In the genomic region with DNA sequence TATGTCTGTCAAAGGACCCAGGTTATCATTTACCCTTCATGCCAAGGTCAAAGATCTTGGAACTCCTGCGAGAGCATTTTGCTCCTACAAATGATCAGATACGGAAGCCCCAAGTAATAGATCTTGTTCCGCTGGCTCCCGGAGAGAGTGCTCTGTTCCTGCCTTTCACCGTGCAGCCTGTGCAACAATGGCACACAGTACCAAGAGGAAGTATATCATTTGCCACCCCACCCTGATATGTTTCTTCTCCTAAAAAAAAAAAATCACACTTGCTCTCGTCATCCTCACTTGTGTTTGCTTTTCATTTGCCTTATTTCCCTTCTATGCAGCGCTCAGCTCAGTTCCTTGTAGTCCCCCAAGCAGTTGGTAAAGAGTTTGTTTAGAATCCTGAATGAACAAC, we compare ENCODE assay signal across 21 mouse cellular contexts. TPM values are rescaled to one million over a fixed set of nuclear protein-coding genes. Genes with fewer than 3 reads are reported as not detected.
DNase-seq lines count a peak whose midpoint lies in the region; ATAC-seq and TF ChIP-seq lines count a peak whose summit lies in the region.
"Had no signal": no experiment of that assay in that cellular context is flagged by ENCODE, and none has a peak within 500 bp of the region (broad histone marks: within the 10 kb centered on the region; RNA-seq: fewer than 3 reads in every experiment).

No protein-coding gene starts in this region.

- 0 out of 2 replicates have a peak overlapping the region, but pooled peaks have one; percentile 29 for H3K27ac ChIP-seq in heart, embryonic 11.5 days (ENCODE audit: low read depth, low read length)
- H3K27ac ChIP-seq in kidney, postnatal 0 days: peak overlapping the region; percentile 66; the same call in 1 of the 2 replicates
- peak overlapping the region; percentile 74 for H3K27ac ChIP-seq in brown adipose tissue, adult 24 weeks (replicated peaks; ENCODE audit: low read depth, low read length)
- no peak overlapping the region for H3K27ac ChIP-seq in midbrain, embryonic 15.5 days
- H3K27ac ChIP-seq: forebrain, embryonic 13.5 days; heart, embryonic 15.5 days; hindbrain, embryonic 14.5 days; layer of hippocampus, adult 2 months; liver, embryonic 14.5 days; neural tube, embryonic 13.5 days had no signal

- no peaks in the 10 kb centered on the region for H3K27me3 ChIP-seq in heart, embryonic 11.5 days (ENCODE audit: control insufficient read depth, insufficient read depth, low read length)
- H3K27me3 ChIP-seq in kidney, postnatal 0 days (ENCODE audit: insufficient read depth, low read length): no peaks in the 10 kb centered on the region
- no peaks in the 10 kb centered on the region; the same call in 1 of the 2 replicates for H3K27me3 ChIP-seq in midbrain, embryonic 15.5 days (replicated peaks)
- H3K27me3 ChIP-seq: heart, embryonic 15.5 days; neural tube, embryonic 13.5 days had no signal

- no peak for TF ChIP-seq CTCF in kidney, postnatal 0 days (IDR thresholded peaks at IDR 0.05; ENCODE audit: low read depth)

- no peak for ATAC-seq in heart, embryonic 11.5 days (replicated peaks; ENCODE audit: insufficient number of reproducible peaks, low FRiP score, low TSS enrichment)
- no peak for ATAC-seq in kidney, postnatal 0 days (replicated peaks; ENCODE audit: low FRiP score, low read depth)
- peak; percentile 56 for ATAC-seq in megakaryocyte, adult 5-6 weeks (ENCODE audit: poor library complexity, severe bottlenecking)
- no peak for ATAC-seq in midbrain, embryonic 15.5 days (replicated peaks)
- ATAC-seq: forebrain, embryonic 13.5 days; inflammation-experienced regulatory T-cells, adult 6 months had no signal

- H3K9ac ChIP-seq in heart, embryonic 11.5 days (ENCODE audit: low read depth, low read length): no peak overlapping the region
- H3K9ac ChIP-seq in kidney, postnatal 0 days (ENCODE audit: low read depth, low read length): no peak overlapping the region
- H3K9ac ChIP-seq in midbrain, embryonic 15.5 days: no peak overlapping the region
- H3K9ac ChIP-seq: forebrain, embryonic 13.5 days; heart, embryonic 15.5 days; hindbrain, embryonic 14.5 days; liver, embryonic 14.5 days; neural tube, embryonic 13.5 days had no signal

- intact Hi-C loops in heart, postnatal 25 days (cut with DNase I): loop anchor here (5.0 kb wide), 1 partner anchor 145 kb away; no protein-coding TSS in a partner anchor

- 64% methylated on average over 7 of the region's 7 CpGs for WGBS in heart, embryonic 11.5 days (ENCODE audit: insufficient replicate concordance)
- WGBS in kidney, postnatal 0 days: 59% methylated on average over 7 of the region's 7 CpGs
- 88% methylated on average over 7 of the region's 7 CpGs for WGBS in midbrain, embryonic 15.5 days

- peaks cover 8% of the 10 kb centered on the region; the same call in 1 of the 2 replicates for H3K36me3 ChIP-seq in heart, embryonic 11.5 days (ENCODE audit: control insufficient read depth, insufficient read depth, low read length)
- peaks cover 25% of the 10 kb centered on the region for H3K36me3 ChIP-seq in kidney, postnatal 0 days (ENCODE audit: insufficient read depth, low read length)
- H3K36me3 ChIP-seq in midbrain, embryonic 15.5 days (replicated peaks): no peaks in the 10 kb centered on the region
- H3K36me3 ChIP-seq: neural tube, embryonic 13.5 days had no signal

- H3K4me2 ChIP-seq in heart, embryonic 11.5 days: no peak overlapping the region
- H3K4me2 ChIP-seq in kidney, postnatal 0 days (ENCODE audit: low read length): no peak overlapping the region
- H3K4me2 ChIP-seq in midbrain, embryonic 15.5 days: no peak overlapping the region
- H3K4me2 ChIP-seq: forebrain, embryonic 13.5 days; heart, embryonic 15.5 days; hindbrain, embryonic 14.5 days; neural tube, embryonic 13.5 days had no signal

- H3K4me3 ChIP-seq in heart, embryonic 11.5 days (ENCODE audit: low read depth, low read length): no peak overlapping the region
- no peak overlapping the region for H3K4me3 ChIP-seq in kidney, postnatal 0 days (replicated peaks; ENCODE audit: low read depth, low read length)
- peak overlapping the region; percentile 9; the same call in 1 of the 2 replicates for H3K4me3 ChIP-seq in brown adipose tissue, adult 24 weeks (ENCODE audit: insufficient read depth, low read depth, low read length)
- H3K4me3 ChIP-seq in midbrain, embryonic 15.5 days: no peak overlapping the region
- H3K4me3 ChIP-seq: forebrain, embryonic 13.5 days; heart, embryonic 15.5 days; layer of hippocampus, adult 2 months; myocyte; neural tube, embryonic 13.5 days had no signal

- no peak for DNase-seq in heart, postnatal 25 days (ENCODE audit: low spot score)
- no peak for DNase-seq in kidney, postnatal 0 days (ENCODE audit: low spot score)
- DNase-seq in kidney, postnatal 25 days: no peak
- DNase-seq in cerebellum, adult 8-10 months: no peak
- DNase-seq: cerebellum, adult 9-10 months; midbrain, embryonic 14.5 days; thymus, adult 2 months; thymus, postnatal 4 days had no signal

- peaks cover 16% of the 10 kb centered on the region; the same call in 1 of the 2 replicates for H3K4me1 ChIP-seq in heart, embryonic 11.5 days (ENCODE audit: control insufficient read depth, insufficient read depth, low read length)
- peaks cover 57% of the 10 kb centered on the region for H3K4me1 ChIP-seq in kidney, postnatal 0 days (replicated peaks; ENCODE audit: insufficient read depth, low read length)
- H3K4me1 ChIP-seq in brown adipose tissue, adult 24 weeks (ENCODE audit: control insufficient read depth, insufficient read depth, insufficient read length, low read length): peaks cover 41% of the 10 kb centered on the region
- H3K4me1 ChIP-seq in midbrain, embryonic 15.5 days: no peaks in the 10 kb centered on the region
- H3K4me1 ChIP-seq: forebrain, embryonic 13.5 days had no signal

- H3K9me3 ChIP-seq in heart, embryonic 11.5 days (replicated peaks; ENCODE audit: control insufficient read depth, low read length): no peaks in the 10 kb centered on the region
- H3K9me3 ChIP-seq in kidney, postnatal 0 days (replicated peaks; ENCODE audit: low read length): no peaks in the 10 kb centered on the region
- H3K9me3 ChIP-seq in midbrain, embryonic 15.5 days: no peaks in the 10 kb centered on the region
- H3K9me3 ChIP-seq: forebrain, embryonic 13.5 days; heart, embryonic 15.5 days; neural tube, embryonic 13.5 days had no signal

RNA-seq across cellular contexts. Expression of a gene that starts 7.9 kb away (rescaled TPM):
- polyA plus RNA-seq in heart, embryonic 11.5 days (2014; fragmentation: Nextera tagmentation; extraction: Ambion mirVana): 9.8 and 12.1 TPM in 2 replicates
- total RNA-seq in heart, postnatal 25 days (2021): 10 to 100 TPM; 29.0 to 35.7 TPM
- polyA plus RNA-seq in kidney, postnatal 0 days (2015; fragmentation: Nextera tagmentation; extraction: Ambion mirVana): 29.6 and 30.9 TPM in 2 replicates
- 57.1 and 88.8 TPM in 2 replicates for polyA plus RNA-seq in brown adipose tissue, adult 24 weeks (2012; ENCODE audit: insufficient read depth, insufficient read length, missing spikeins)
- total RNA-seq in megakaryocyte, adult 5-6 weeks (2015): 4.8 TPM in 2 replicates
- total RNA-seq in megakaryocyte, adult 5-6 weeks (2017): 4.0 and 5.0 TPM in 2 replicates
- 1.6 and 1.7 TPM in 2 replicates for polyA plus RNA-seq in midbrain, embryonic 15.5 days (2015; fragmentation: Nextera tagmentation; extraction: Ambion mirVana)
- polyA plus RNA-seq: CD4-positive, CD25-positive, alpha-beta regulatory T cell, adult 4 months; inflammation-experienced regulatory T-cells, adult 6 months had no signal

RNA-seq across cellular contexts. Expression of a gene that starts 8.1 kb away (rescaled TPM):
- 27.2 and 30.4 TPM in 2 replicates for polyA plus RNA-seq in heart, embryonic 11.5 days (2014; fragmentation: Nextera tagmentation; extraction: Ambion mirVana)
- 10 to 100 TPM; 42.5 to 49.6 TPM for total RNA-seq in heart, postnatal 25 days (2021)
- polyA plus RNA-seq in kidney, postnatal 0 days (2015; fragmentation: Nextera tagmentation; extraction: Ambion mirVana): 41.6 and 45.5 TPM in 2 replicates
- polyA plus RNA-seq in brown adipose tissue, adult 24 weeks (2012; ENCODE audit: insufficient read depth, insufficient read length, missing spikeins): 128 and 134 TPM in 2 replicates
- total RNA-seq in megakaryocyte, adult 5-6 weeks (2015): 29.9 and 31.6 TPM in 2 replicates
- 18.7 and 26.5 TPM in 2 replicates for total RNA-seq in megakaryocyte, adult 5-6 weeks (2017)
- 28.0 and 32.8 TPM in 2 replicates for polyA plus RNA-seq in midbrain, embryonic 15.5 days (2015; fragmentation: Nextera tagmentation; extraction: Ambion mirVana)
